Mouse (Mus musculus) forebrain, postnatal 0 days (tissue): Measurements from ENCODE around the gene Serinc5. TPM values are rescaled to one million over a fixed set of nuclear protein-coding genes. Genes with fewer than 3 reads are reported as not detected.

Source experiments
- ATAC-seq: fragments of 200-750 bp; cut with Nextera tagmentation; 2 replicates; pipeline ENCODE4 v1.8.0; 2017; ENCODE audit warnings: mild to moderate bottlenecking, moderate library complexity
- DNase-seq: peaks from one replicate; pipeline ENCODE4 v3.0.0-alpha.2; 2015
- H3K27ac ChIP-seq: fragments of 300-500 bp; sonication (generic); 2 replicates; pipeline ENCODE4 v1.5.1; 2014; ENCODE audit warnings: low read depth, mild to moderate bottlenecking, antibody characterized with exemption, low read length, moderate library complexity, mixed read lengths
- H3K27me3 ChIP-seq: fragments of 300-500 bp; sonication (generic); 2 replicates; pipeline ENCODE4 v1.6.1; 2014; ENCODE audit warnings: mild to moderate bottlenecking, low read length, mixed read lengths; ENCODE audit not compliant: insufficient read depth
- H3K36me3 ChIP-seq: fragments of 300-500 bp; sonication (generic); 2 replicates; pipeline ENCODE4 v1.6.1; 2014; ENCODE audit warnings: mild to moderate bottlenecking, moderate library complexity; ENCODE audit not compliant: insufficient read depth
- H3K4me1 ChIP-seq: fragments of 300-500 bp; sonication (generic); 2 replicates; pipeline ENCODE4 v1.6.1; 2014; ENCODE audit warnings: antibody characterized with exemption; ENCODE audit not compliant: insufficient read depth
- H3K4me2 ChIP-seq: fragments of 300-500 bp; sonication (generic); 2 replicates; pipeline ENCODE4 v1.6.1; 2014; ENCODE audit warnings: low read depth, mild to moderate bottlenecking, moderate library complexity
- H3K4me3 ChIP-seq: fragments of 300-500 bp; sonication (generic); 2 replicates; pipeline ENCODE4 v1.5.1; 2014; ENCODE audit warnings: low read depth, low read length, mixed read lengths
- H3K9ac ChIP-seq: fragments of 300-500 bp; sonication (generic); 2 replicates; pipeline ENCODE4 v1.6.1; 2014; ENCODE audit warnings: mild to moderate bottlenecking
- H3K9me3 ChIP-seq: fragments of 300-500 bp; sonication (generic); 2 replicates; pipeline ENCODE4 v1.6.1; 2016; ENCODE audit warnings: low read length
- CTCF ChIP-seq: sonication (generic); IDR thresholded peaks from 2 replicates; pipeline ENCODE4 v1.5.1; 2016; ENCODE audit warnings: antibody characterized with exemption, control low read depth, low read depth
- WGBS: fragments of 180-500 bp; shearing (Covaris S2); extraction: QIAGEN DNeasy Blood & Tissue Kit; methylation state at CpG from one replicate; pipeline ENCODE4 v1.1.7; 2014; 5-methylcytosine and 5-hydroxymethylcytosine counted together
- polyA plus RNA-seq: library from polyadenylated mRNA; unstranded; fragments of >200 nt; fragmentation: Nextera tagmentation; extraction: Ambion mirVana; gene quantifications from 2 replicates; pipeline ENCODE4 v1.2.1, GENCODE M21; 2015
- total RNA-seq: library from RNA; depleted of rRNA; stranded (reverse); fragments of >200 nt; gene quantifications from 2 replicates; pipeline ENCODE4 v1.2.3, GENCODE M21; 2014

Gene Serinc5
- total and polyA plus RNA-seq, 2 experiments from 2014 or later: 11.5 to 41.7 TPM

- Histone ChIP-seq H3K36me3 (no peaks in the 10 kb centered on the region), H3K27me3 (no peaks in the 10 kb centered on the region)
- TF ChIP-seq CTCF: peak; percentile 84
These were observed 129.9 kb downstream of the Serinc5 start for GRCm38 (mm10) chr13:92740671-92741270.

GRCm38 (mm10) chr13:92742886-92743285, 132.0 kb downstream of the Serinc5 start:
- no peak for TF ChIP-seq CTCF
- no peaks in the 10 kb centered on the region for H3K36me3 ChIP-seq
- no peak overlapping the region for H3K9ac ChIP-seq
- H3K4me3 ChIP-seq: no peak overlapping the region
- DNase-seq (no peak), ATAC-seq (no peak)
- WGBS: 93% methylated on average over 4 of the region's 4 CpGs
- H3K27me3 ChIP-seq: no peaks in the 10 kb centered on the region
- H3K27ac ChIP-seq: no peak overlapping the region
- H3K4me1 ChIP-seq: no peaks in the 10 kb centered on the region
- H3K9me3 ChIP-seq: no peaks in the 10 kb centered on the region
- H3K4me2 ChIP-seq: no peak overlapping the region

More at GRCm38 (mm10) chr13:92740671-92741270, 129.9 kb downstream of the Serinc5 start:
- Histone ChIP-seq H3K4me1 (peaks cover 7% of the 10 kb centered on the region; the same call in 1 of the 2 replicates), H3K9me3 (no peaks in the 10 kb centered on the region), H3K9ac (no peak overlapping the region), H3K4me3 (no peak overlapping the region), H3K27ac (no peak overlapping the region), H3K4me2 (no peak overlapping the region)
- peak; percentile 70 for ATAC-seq
- peak; percentile 86 for DNase-seq
- 14% methylated on average over 2 of the region's 2 CpGs for WGBS

- H3K4me2 ChIP-seq: no peak overlapping the region
- H3K9ac ChIP-seq: no peak overlapping the region
- WGBS: 81% methylated on average over 5 of the region's 5 CpGs
- no peak overlapping the region for H3K4me3 ChIP-seq
- H3K27me3 ChIP-seq: no peaks in the 10 kb centered on the region
- no peak for TF ChIP-seq CTCF
- H3K36me3 ChIP-seq: no peaks in the 10 kb centered on the region
- DNase-seq (no peak), ATAC-seq (no peak)
- no peaks in the 10 kb centered on the region for H3K9me3 ChIP-seq
- H3K27ac ChIP-seq: no peak overlapping the region
- no peaks in the 10 kb centered on the region for H3K4me1 ChIP-seq
These were observed 132.4 kb downstream of the Serinc5 start for GRCm38 (mm10) chr13:92743337-92743736.

GRCm38 (mm10) chr13:92750976-92751518, 140.2 kb downstream of the Serinc5 start:
- H3K9me3 ChIP-seq: no peaks in the 10 kb centered on the region
- no peaks in the 10 kb centered on the region for H3K36me3 ChIP-seq
- H3K4me1 ChIP-seq: peaks cover 5% of the 10 kb centered on the region; the same call in 1 of the 2 replicates
- H3K27me3 ChIP-seq: no peaks in the 10 kb centered on the region
- no peak overlapping the region for H3K4me3 ChIP-seq
- TF ChIP-seq CTCF: peak; percentile 96
- peak overlapping the region; percentile 78; the same call in 1 of the 2 replicates for H3K27ac ChIP-seq
- ATAC-seq (peak; percentile 72), DNase-seq (peak; percentile 91)
- 12% methylated on average over 7 of the region's 7 CpGs for WGBS
- 0 out of 2 replicates have a peak overlapping the region, but pooled peaks have one; percentile 10 for H3K9ac ChIP-seq
- H3K4me2 ChIP-seq: peak overlapping the region; percentile 32

GRCm38 (mm10) chr13:92751726-92752565, 141.1 kb downstream of the Serinc5 start:
- H3K4me1 ChIP-seq: peaks cover 5% of the 10 kb centered on the region; the same call in 1 of the 2 replicates
- ATAC-seq (peak; percentile 92), DNase-seq (peak; percentile 98)
- H3K36me3 ChIP-seq: no peaks in the 10 kb centered on the region
- peak overlapping the region; percentile 78 for H3K27ac ChIP-seq
- H3K4me3 ChIP-seq: no peak overlapping the region
- WGBS: 28% methylated on average over 21 of the region's 21 CpGs
- 0 out of 2 replicates have a peak overlapping the region, but pooled peaks have one; percentile 29 for H3K9ac ChIP-seq
- no peaks in the 10 kb centered on the region for H3K9me3 ChIP-seq
- peak; percentile 97 for TF ChIP-seq CTCF
- H3K4me2 ChIP-seq: peak overlapping the region; percentile 32
- H3K27me3 ChIP-seq: no peaks in the 10 kb centered on the region

GRCm38 (mm10) chr13:92753676-92754075, 142.8 kb downstream of the Serinc5 start:
- ATAC-seq (no peak), DNase-seq (no peak)
- Histone ChIP-seq H3K27me3 (no peaks in the 10 kb centered on the region), H3K9ac (no peak overlapping the region), H3K4me2 (no peak overlapping the region), H3K4me1 (peaks cover 5% of the 10 kb centered on the region; the same call in 1 of the 2 replicates), H3K9me3 (no peaks in the 10 kb centered on the region), H3K36me3 (no peaks in the 10 kb centered on the region), H3K4me3 (no peak overlapping the region), H3K27ac (no peak overlapping the region)
- WGBS: 91% methylated on average over 8 of the region's 8 CpGs
- no peak for TF ChIP-seq CTCF
